Mouse (Mus musculus) large intestine, adult 2 months (tissue): Measurements from ENCODE around the gene Taok3. TPM values are rescaled to one million over a fixed set of nuclear protein-coding genes. Genes with fewer than 3 reads are reported as not detected.

Experiments used
- DNase-seq: peaks from one replicate; pipeline ENCODE4 v3.0.0-alpha.2; 2012; ENCODE audit warnings: low read depth, low spot score
- WGBS: fragments of 180-500 bp; shearing (Covaris S2); methylation state at CpG from one replicate; pipeline ENCODE4 v1.1.7; 2018; 5-methylcytosine and 5-hydroxymethylcytosine counted together
- polyA plus RNA-seq: library from polyadenylated mRNA; depleted of rRNA; stranded (reverse); fragments of >200 nt; gene quantifications from 2 replicates; pipeline ENCODE4 v1.2.3, GENCODE M21; 2012; rRNA removed

The Taok3 gene
- 18.1 and 37.8 TPM in 2 replicates for polyA plus RNA-seq

DNA sequence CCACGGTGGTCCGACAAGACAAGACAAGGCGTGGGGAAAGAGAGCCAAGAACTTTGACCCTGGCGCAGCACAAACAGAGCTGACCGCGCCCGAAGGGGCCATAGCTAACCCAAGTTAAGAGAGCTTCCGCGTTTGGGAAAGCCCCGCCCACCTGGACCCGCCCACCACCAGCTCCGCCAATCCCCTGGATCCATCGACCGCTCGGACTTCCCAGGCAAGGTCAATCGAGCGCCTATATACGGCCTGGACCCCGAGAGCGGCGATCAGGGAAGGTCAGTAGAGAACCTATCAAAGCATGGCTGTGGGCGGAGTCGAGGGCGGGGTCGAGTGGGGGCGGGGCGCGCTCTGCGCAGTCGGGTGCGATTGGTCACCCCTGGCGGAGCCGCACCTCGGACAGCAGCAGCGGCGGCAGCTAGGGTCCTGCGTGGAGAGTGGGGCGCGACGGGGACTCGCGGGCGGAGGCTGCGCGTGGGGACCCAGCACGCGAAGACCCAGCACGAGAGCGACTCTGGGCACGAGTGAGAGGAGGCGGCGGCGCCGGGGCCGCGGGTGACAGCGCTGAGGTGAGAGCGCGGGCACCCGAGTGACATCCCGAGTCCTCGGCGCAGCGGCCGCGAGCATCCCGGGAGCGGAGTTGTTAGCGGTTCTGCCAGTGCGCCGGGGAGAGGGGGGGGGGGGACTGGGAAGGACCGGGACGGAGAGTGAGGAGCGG lies at the start of gene Taok3:
Taok3 (plus strand) TSS at position 353 of the 712 bp plus-strand sequence.
- WGBS, result 1% methylated on average over 74 of the region's 74 CpGs

DNA sequence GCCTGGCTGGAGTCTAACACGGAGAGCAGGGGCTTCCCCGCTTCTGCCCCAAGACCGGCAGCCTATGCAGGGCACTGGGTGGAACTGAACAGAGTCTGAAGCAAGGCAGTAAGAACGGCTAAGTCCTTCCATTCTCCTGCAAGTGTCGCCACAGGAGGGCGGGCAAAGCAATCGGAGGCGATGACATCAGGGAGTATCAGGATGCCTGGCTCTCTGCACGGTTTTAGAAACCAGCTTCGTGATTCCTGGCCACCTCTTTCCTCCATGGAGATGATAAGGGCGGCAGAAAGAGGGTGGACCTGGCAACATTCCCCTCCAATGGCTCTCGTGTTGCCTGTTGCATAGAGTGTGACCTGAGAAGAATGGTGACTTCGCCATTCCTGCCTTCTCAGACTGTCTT lies 32.2 kb upstream of the Taok3 start:
- DNase-seq, result no peak
- 7% methylated on average over 13 of the region's 13 CpGs for WGBS

More for the DNA sequence above, at the start of gene Taok3:
- peak; percentile 88 for DNase-seq

DNA sequence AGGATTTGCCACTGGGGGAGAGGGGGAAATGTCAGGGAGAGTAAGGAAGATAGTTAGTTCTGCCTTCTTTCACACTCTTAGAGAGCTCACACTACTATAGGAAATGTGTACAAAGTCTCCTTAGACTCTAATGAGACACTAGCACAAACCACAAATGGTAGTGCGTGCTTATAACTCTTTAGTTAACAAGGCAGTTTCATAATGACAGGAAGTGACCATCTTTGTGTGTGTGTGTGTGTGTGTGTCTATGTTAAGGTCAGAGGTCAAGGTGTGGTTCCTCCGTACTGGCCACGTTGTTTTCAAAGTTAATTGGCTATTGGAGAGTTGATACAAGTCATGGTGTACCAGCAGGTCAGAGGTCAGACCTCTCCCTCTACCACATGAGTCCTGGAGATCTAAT lies 30.8 kb upstream of the Taok3 start:
- DNase-seq, result no peak
- WGBS, result 21% methylated on average over 3 of the region's 3 CpGs

DNA sequence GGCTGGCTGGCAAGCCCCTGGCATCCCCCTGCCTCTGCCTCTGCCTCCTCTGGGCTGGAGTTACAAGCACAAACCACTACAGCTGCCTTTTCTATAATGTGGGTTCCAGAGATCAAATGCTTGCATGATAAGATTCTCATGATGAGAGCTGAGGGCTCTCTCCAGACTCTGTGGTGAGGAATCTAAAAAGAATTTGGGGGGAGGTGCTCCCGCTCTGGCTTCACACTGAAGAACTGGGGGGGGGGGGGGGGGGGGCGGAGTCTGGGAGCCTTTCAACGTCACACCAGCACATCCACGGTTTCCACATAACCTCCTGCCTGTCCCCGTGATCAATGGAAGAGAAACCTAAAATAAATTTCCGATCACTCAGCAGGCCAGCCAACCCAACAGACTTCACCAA lies 30.1 kb upstream of the Taok3 start:
- 18% methylated on average over 6 of the region's 6 CpGs for WGBS

GRCm38 (mm10) chr5:117094431-117094830 lies 25.5 kb upstream of the Taok3 start:
- no peak for DNase-seq
- 56% methylated on average over 7 of the region's 7 CpGs for WGBS

More for the DNA sequence above, 30.1 kb upstream of the Taok3 start:
- no peak for DNase-seq

DNA sequence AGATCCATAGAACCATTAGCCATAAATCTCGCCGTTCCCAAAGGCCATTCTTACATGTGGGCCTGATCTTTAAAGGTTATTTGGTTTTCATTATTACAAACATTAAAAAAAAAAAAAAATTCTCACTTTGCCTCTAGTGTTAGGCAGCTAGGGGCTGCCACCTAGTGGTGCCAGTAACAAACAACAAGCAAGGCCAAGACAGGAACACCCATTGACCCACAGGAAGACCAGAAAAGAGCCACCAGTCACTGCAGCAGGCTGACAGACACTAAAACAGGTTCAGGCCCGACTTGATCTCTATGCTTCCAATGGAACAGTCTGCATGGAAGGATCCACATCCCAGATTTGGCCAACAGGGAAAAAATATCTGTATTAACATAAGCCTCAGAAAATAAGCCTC lies 23.2 kb upstream of the Taok3 start:
- no peak for DNase-seq
- WGBS, result 28% methylated on average over 3 of the region's 3 CpGs

GRCm38 (mm10) chr5:117099008-117099407 lies 20.9 kb upstream of the Taok3 start:
- 70% methylated on average over 5 of the region's 5 CpGs for WGBS
- DNase-seq, result no peak

DNA sequence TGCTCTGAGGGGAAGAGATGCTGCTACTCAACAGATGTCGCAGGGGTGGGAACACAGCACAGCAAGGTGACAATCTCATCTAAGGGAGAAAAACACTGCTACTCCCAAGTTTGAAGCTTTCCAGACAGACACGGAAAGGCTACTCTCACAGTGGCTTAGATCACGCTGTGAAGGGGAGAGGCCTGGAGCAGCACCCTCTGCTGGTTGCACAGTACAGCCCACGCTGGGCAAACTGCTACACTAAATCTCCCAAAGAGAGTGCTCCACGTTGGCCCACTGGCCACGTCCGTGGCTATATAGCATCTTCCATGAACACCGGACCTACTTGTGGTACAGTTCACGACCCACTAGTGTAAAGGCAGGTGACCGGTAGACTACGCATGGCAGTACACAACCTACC lies 20.2 kb upstream of the Taok3 start:
- DNase-seq, result no peak
- WGBS, result 85% methylated on average over 11 of the region's 11 CpGs

DNA sequence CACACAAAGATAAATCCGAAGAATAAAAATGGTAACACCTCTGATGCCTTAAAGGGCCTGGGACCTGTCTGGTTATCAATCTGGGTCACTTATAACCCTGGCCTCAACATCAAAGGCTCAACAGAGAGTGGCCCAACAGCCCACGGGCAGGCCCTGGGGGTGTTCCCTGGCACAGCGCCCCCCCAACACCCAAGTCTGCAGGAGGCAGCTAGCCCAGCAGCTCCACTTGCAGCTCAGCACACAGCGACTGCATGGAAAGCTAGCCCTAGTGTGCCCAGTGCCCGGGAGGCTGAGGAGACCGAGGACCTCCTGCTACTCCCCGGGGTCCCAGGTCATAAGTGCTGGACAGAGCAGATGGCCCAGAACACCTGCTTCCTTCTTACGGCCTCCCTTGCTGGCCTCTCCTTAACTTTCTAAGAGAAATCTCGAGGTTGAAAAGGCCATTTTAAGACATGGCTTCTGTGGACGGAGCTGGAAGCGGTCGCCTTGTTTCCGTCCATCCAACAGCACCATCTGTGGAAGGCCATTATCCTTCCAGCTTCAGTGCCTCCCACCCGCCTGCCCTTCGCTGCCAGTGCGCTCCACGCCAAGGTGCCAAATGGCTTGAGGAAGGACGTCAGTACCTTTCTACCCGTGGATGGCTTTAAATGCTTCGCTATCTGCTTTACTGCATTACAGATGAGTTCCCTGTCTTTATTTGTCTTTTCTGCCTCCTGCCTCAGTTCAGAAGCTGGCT lies 16.6 kb upstream of the Taok3 start:
- WGBS, result 91% methylated on average over 20 of the region's 20 CpGs
- DNase-seq, result no peak

- WGBS, result 94% methylated on average over 12 of the region's 12 CpGs
- no peak for DNase-seq
These were observed 15.6 kb upstream of the Taok3 start for GRCm38 (mm10) chr5:117104329-117104728.

- 95% methylated on average over 9 of the region's 9 CpGs for WGBS
- no peak for DNase-seq
These were observed 14.2 kb upstream of the Taok3 start for GRCm38 (mm10) chr5:117105761-117106160.

GRCm38 (mm10) chr5:117108292-117108691 lies 11.6 kb upstream of the Taok3 start:
- no peak for DNase-seq
- 89% methylated on average over 13 of the region's 13 CpGs for WGBS

- 96% methylated on average over 13 of the region's 13 CpGs for WGBS
These were observed 11.2 kb upstream of the Taok3 start for GRCm38 (mm10) chr5:117108731-117109130.

DNA sequence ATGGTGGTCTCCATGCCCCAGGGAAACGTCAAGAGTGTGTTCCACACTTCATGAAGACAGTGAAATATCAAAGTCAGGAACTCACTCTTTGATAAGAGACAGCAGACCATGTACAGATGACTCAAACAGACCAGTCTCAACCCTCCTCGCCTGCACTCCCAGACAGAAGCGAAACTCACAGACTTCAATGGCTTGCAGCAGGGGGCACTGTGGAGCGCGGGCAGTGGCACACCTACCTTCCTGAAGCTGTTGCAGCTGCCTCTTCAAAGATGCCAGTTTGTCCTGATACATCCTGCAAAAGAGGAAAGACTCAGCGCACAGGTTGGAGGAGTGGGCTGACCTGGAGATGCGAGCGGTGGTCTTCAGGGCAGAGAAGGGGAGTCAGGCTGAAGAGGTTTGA lies 10.4 kb upstream of the Taok3 start:
- no peak for DNase-seq
- WGBS, result 88% methylated on average over 8 of the region's 8 CpGs

More at GRCm38 (mm10) chr5:117108731-117109130, 11.2 kb upstream of the Taok3 start:
- no peak for DNase-seq

- no peak for DNase-seq
These were observed 8.7 kb upstream of the Taok3 start for GRCm38 (mm10) chr5:117111064-117111773.

GRCm38 (mm10) chr5:117111774-117112112 lies 8.2 kb upstream of the Taok3 start:
- WGBS, result 94% methylated on average over 7 of the region's 7 CpGs
- no peak for DNase-seq

More at GRCm38 (mm10) chr5:117111064-117111773, 8.7 kb upstream of the Taok3 start:
- 92% methylated on average over 16 of the region's 16 CpGs for WGBS

- DNase-seq, result no peak
- 94% methylated on average over 7 of the region's 7 CpGs for WGBS
These were observed 6.6 kb upstream of the Taok3 start for GRCm38 (mm10) chr5:117113330-117113729.

GRCm38 (mm10) chr5:117114581-117115192 lies 5.2 kb upstream of the Taok3 start:
- 5% methylated on average over 16 of the region's 16 CpGs for WGBS
- no peak for DNase-seq

- WGBS, result under 1% methylated on average over 42 of the region's 43 CpGs
- no peak for DNase-seq
These were observed 4.6 kb upstream of the Taok3 start for GRCm38 (mm10) chr5:117115193-117115767.
